Mouse (Mus musculus) layer of hippocampus, postnatal 25 days (tissue): ENCODE results near the gene Gpr88. TPM values are rescaled to one million over a fixed set of nuclear protein-coding genes. Genes with fewer than 3 reads are reported as not detected.
A peak's percentile ranks its signal among the peaks of the same experiment; 100 is the strongest.

Experiments used
- DNase-seq, 2 experiments: peaks; one replicate each; pipeline ENCODE4 v3.0.0; 2022; ENCODE audit warnings: mixed read lengths in 2 of 2, low spot score in 1 of 2; ENCODE audit errors: extremely low spot score in 1 of 2
- total RNA-seq, 2 experiments: library from RNA; stranded (reverse); gene quantifications; 2 replicates each; pipeline ENCODE4 v1.2.3; 2021

Gpr88 gene
- total RNA-seq = 1 to 10 TPM; 1.7 to 3.6 TPM

- DNase-seq = peak; percentile 57 to 58
These were observed at the start of gene Gpr88 for GRCm38 (mm10) chr3:116253077-116253531. Gene Gpr88 (minus strand): TSS chr3:116253503.

GRCm38 (mm10) chr3:116302581-116302980 is 49.3 kb upstream of the Gpr88 start:
- DNase-seq = no peak

- no peak for DNase-seq
These were observed 48.5 kb upstream of the Gpr88 start for GRCm38 (mm10) chr3:116301754-116302153.

GRCm38 (mm10) chr3:116298727-116299126 is 45.4 kb upstream of the Gpr88 start:
- no peak for DNase-seq

- DNase-seq = no peak
These were observed 44.7 kb upstream of the Gpr88 start for GRCm38 (mm10) chr3:116298003-116298402.

GRCm38 (mm10) chr3:116297170-116297569 is 43.9 kb upstream of the Gpr88 start:
- DNase-seq = no peak

- no peak for DNase-seq
These were observed 36.9 kb upstream of the Gpr88 start for GRCm38 (mm10) chr3:116290041-116290815.

- DNase-seq = no peak
These were observed 35.5 kb upstream of the Gpr88 start for GRCm38 (mm10) chr3:116288833-116289232.

GRCm38 (mm10) chr3:116284735-116285134 is 31.4 kb upstream of the Gpr88 start:
- no peak for DNase-seq

- DNase-seq = no peak
These were observed 30.7 kb upstream of the Gpr88 start for GRCm38 (mm10) chr3:116283996-116284395.

GRCm38 (mm10) chr3:116281663-116282062 is 28.4 kb upstream of the Gpr88 start:
- no peak for DNase-seq

- no peak for DNase-seq
These were observed 23.8 kb upstream of the Gpr88 start for GRCm38 (mm10) chr3:116277146-116277545.

- no peak for DNase-seq
These were observed 18.4 kb upstream of the Gpr88 start for GRCm38 (mm10) chr3:116271679-116272078.

- DNase-seq = no peak
These were observed 13.8 kb upstream of the Gpr88 start for GRCm38 (mm10) chr3:116267036-116267654.

- no peak for DNase-seq
These were observed 13.1 kb upstream of the Gpr88 start for GRCm38 (mm10) chr3:116266360-116266759.

- no peak for DNase-seq
These were observed 10.7 kb upstream of the Gpr88 start for GRCm38 (mm10) chr3:116263977-116264376.

- DNase-seq = no peak
These were observed 9.8 kb upstream of the Gpr88 start for GRCm38 (mm10) chr3:116263061-116263460.

GRCm38 (mm10) chr3:116256104-116256503 is 2.8 kb upstream of the Gpr88 start:
- DNase-seq = no peak

GRCm38 (mm10) chr3:116252255-116253040 is 855 bp downstream of the Gpr88 start:
- DNase-seq = peak; percentile 8 to 28

- peak; percentile 10 to 16 for DNase-seq
These were observed 1.6 kb downstream of the Gpr88 start for GRCm38 (mm10) chr3:116251481-116252254.
